Mouse (Mus musculus) ovary, postnatal 14 days (tissue): Measurements from ENCODE around the gene Ctcf.

Experiments
- DNase-seq: peaks from one replicate; pipeline ENCODE4 v3.0.0; 2022; ENCODE audit warnings: low spot score

Ctcf gene

GRCm38 (mm10) chr8:105617451-105618278 lies 18.7 kb upstream of the Ctcf start:
- no peak for DNase-seq

GRCm38 (mm10) chr8:105618279-105618634 lies 18.1 kb upstream of the Ctcf start:
- DNase-seq: no peak

GRCm38 (mm10) chr8:105618892-105619591 lies 17.3 kb upstream of the Ctcf start:
- no peak for DNase-seq

GRCm38 (mm10) chr8:105620211-105620610 lies 16.2 kb upstream of the Ctcf start:
- no peak for DNase-seq

GRCm38 (mm10) chr8:105620946-105621720 lies 15.2 kb upstream of the Ctcf start:
- DNase-seq: no peak

DNA sequence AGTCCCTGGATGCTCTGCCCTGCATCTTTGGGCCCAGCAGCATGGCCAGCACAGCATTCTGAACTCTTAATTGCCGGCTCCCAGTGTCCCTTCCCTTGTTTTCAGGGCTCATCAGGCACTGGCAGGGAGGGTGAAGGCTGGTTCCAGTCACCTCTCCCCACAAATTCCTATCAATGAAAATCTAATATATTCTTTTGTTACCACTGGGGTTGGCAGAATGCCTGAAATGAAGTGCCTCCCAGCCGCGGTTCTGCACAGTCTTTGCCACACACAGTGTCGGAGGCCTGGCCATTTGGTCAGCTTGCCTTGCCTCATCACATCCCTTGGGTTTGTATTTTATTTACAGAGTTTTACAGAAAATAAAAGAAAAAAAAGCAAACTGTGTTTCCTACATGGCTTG lies 14.5 kb upstream of the Ctcf start:
- DNase-seq: no peak

DNA sequence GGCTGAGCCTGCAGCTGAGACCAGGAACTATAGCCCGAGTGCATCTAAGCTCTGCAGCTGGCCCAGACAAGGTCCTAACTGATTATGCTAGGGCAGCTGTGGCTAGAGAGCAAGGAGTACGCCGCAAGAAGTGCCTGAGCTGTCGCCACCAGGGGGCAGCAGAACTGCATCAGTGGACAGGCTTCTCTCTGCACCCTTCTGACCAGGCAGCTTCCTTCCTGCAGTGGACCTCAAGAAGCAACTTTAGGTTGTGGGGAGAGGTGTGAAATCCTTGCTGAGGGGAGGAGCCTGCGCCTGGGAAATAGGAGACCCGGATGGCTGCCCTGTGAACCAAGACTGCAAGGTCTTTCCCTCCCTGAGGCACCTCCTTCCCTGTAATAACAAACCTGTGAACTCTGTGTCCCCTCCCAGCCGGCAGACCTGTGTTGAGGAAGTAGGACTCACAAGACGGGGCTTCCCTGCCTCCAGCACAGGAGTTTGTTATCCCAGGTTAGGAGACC lies 13.9 kb upstream of the Ctcf start:
- peak; percentile 91 for DNase-seq

DNA sequence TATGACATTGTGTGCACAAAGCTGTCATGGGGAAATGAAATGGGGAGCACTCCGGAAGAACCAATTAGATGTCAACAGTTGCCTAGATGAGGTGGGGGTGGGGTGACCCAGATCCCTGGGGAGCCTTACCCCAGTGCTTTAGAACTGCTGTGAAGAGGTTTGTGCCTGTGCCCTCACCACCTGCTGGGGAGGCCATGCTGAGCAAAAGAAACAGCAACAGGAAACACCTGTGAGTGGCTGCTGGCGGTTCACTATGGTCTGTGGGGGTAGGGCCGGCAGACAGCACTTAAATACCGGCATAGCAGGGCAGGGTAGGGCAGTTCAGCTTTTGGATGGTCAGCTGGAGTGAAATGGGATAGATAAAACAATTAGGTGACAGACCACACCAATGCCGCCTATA lies 13.2 kb upstream of the Ctcf start:
- no peak for DNase-seq

- no peak for DNase-seq
Measured at GRCm38 (mm10) chr8:105623679-105624245, 12.6 kb upstream of the Ctcf start.

DNA sequence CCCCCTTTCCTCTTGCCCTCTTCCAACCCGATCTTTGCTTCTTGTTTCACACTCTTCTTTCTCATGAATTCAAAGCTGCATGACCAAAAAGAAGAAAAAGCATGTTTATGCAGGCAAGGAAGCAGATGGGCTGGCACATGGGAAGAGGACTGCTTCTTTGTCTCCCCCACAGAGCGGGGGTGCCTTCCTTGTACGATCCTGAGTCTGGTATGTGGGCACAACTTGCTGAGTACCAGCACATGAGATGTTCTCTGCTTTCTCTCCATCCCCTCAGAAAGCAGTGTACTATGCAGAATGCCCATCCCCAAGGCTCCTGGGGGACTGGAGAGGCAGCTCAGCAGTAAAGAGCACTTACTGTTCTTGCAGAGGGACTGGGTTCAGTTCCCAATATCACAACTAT lies 12.0 kb upstream of the Ctcf start:
- DNase-seq: no peak

- DNase-seq: no peak
Measured at GRCm38 (mm10) chr8:105624831-105625230, 11.5 kb upstream of the Ctcf start.

GRCm38 (mm10) chr8:105626086-105626485 lies 10.3 kb upstream of the Ctcf start:
- no peak for DNase-seq

- DNase-seq: no peak
Measured at GRCm38 (mm10) chr8:105629337-105629736, 7.0 kb upstream of the Ctcf start.

DNA sequence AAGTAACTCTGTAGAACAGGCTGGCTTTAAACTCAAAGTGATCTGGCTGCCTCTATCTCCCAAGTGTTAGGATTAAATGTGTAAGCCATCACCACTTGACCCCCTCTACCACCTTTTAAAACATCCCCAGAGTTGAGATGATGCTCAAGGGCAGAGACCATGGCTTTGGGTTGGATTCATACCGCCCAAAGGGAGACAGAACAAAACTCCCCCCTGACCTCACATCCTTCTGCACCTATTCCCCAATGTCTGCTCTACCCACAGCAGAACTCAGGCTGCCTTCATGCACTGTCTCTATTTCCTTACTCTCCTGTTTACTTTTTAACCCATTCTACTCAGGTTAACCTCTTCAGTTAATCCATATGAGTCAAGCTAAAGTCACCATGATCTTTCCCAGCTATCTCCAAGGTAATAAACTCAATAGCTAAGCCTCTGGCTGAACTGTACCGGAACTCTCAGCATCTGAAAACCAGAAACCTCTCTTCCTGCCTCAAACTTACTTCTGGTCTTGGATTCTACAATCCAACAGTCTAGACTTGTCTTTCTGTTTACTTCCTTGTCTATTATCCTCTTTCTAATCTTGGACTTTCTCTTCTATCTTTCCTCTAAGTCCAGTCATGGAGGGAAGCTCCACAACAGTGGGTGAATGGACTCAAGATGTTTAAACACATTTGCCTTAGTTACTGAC lies 1.5 kb upstream of the Ctcf start:
- DNase-seq: no peak

GRCm38 (mm10) chr8:105635481-105635880 lies 887 bp upstream of the Ctcf start:
- DNase-seq: no peak

GRCm38 (mm10) chr8:105636963-105637510 lies 669 bp downstream of the Ctcf start, which contains the start of gene Agrp:
Agrp (minus strand) TSS chr8:105637393.
- DNase-seq: peak; percentile 45

DNA sequence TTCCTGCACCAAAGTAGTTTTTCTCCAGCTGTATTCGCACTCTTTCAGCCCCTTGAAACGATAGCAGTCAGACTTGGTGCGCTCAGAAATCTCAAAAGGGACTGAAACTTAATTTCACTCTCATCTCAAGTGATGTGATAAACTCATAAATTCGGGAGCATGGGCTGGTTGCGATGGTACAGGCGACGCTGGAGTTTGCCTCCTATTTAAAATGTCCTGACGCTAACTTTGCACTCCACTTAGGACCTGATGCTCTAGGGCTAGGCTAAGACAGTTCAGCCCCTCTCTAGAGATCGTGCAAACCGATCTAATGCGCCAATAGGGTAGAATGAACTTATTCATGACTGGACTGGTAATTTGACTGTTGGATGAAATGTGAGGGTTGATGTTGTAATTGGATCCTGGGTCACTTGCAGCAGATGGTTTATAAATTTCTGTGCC lies 1.3 kb downstream of the Ctcf start:
- DNase-seq: no peak

GRCm38 (mm10) chr8:105638510-105638909 lies 2.1 kb downstream of the Ctcf start:
- DNase-seq: no peak

DNA sequence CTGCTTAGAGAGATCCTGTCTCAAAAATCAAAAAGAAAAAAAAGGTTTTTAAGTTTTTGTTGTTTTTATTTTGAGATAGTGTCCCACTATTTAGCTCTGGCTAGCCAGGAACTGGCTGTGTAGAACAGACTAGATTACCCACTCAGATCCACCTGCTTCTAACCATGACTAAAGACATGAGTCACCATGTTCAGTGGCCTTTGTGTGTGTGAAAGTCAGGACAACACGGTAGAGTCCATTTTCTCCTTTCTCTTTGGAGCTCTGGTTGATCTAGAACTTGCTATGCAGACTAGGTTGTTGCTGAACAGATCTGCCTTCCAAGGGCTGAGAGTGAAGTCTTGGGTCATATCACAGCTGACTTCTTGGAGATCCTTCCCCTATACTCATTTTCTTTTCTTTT lies 3.5 kb downstream of the Ctcf start:
- DNase-seq: no peak

- DNase-seq: no peak
Measured at GRCm38 (mm10) chr8:105640511-105640910, 4.1 kb downstream of the Ctcf start.

GRCm38 (mm10) chr8:105645205-105645604 lies 8.8 kb downstream of the Ctcf start:
- no peak for DNase-seq
